Mouse (Mus musculus): ENCODE measurements around the gene Bcl2l10. TPM values are rescaled to one million over a fixed set of nuclear protein-coding genes. Genes with fewer than 3 reads are reported as not detected.

Bcl2l10 gene
- polyA plus RNA-seq (2012; rRNA removed), result 0.09 TPM in 1 of 2 replicates, not detected in the other

DNA sequence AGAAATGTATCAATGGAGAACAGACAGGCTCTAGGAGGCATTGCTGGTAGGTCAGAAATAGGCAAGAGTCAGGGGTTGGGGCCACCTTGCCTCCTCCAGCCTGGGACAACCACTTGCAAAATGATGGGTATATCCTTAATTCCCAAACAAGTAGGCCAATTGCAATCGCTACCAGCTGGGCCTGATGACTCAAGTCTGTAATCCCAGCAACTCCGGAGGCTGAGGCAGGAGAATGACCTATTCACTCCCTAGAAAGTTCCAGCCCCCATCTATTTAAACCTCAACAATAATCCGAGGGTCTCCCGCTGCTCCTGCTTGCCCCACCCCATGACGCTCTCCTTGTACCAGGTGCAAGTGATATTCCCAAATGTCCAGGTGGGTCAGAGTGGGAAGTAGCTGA lies at the start of gene Bcl2l10:
TSS of gene Bcl2l10 (plus strand) at position 301 of the 400 bp plus-strand sequence.
- Histone ChIP-seq H3K4me3 (replicated peaks; ENCODE audit: extremely low read depth, low read depth, low read length) (no peak within 1 kb of the TSS), H3K4me1 (ENCODE audit: control insufficient read depth, insufficient read depth, low read length) (no peaks in the 10 kb centered on the region)
- TF ChIP-seq CTCF (IDR thresholded peaks at IDR 0.05; ENCODE audit: insufficient read depth, low read length) (no peak), POLR2A (IDR thresholded peaks at IDR 0.05; ENCODE audit: borderline replicate concordance, extremely low read depth, low read depth, low read length) (no peak)
- DNase-seq, result no peak
- 91% methylated on average over 5 of the region's 5 CpGs for WGBS

- Histone ChIP-seq H3K4me1 (ENCODE audit: control insufficient read depth, insufficient read depth, low read length) (no peaks in the 10 kb centered on the region), H3K4me3 (replicated peaks; ENCODE audit: extremely low read depth, low read depth, low read length) (no peak overlapping the region)
- DNase-seq, result no peak
- WGBS, result 84% methylated on average over 2 of the region's 2 CpGs
- TF ChIP-seq POLR2A (IDR thresholded peaks at IDR 0.05; ENCODE audit: borderline replicate concordance, extremely low read depth, low read depth, low read length) (no peak), CTCF (IDR thresholded peaks at IDR 0.05; ENCODE audit: insufficient read depth, low read length) (peak; percentile 9; the same call in 1 of the 2 replicates)
Measured at GRCm38 (mm10) chr9:75299342-75299741, 48.2 kb upstream of the Bcl2l10 start.

DNA sequence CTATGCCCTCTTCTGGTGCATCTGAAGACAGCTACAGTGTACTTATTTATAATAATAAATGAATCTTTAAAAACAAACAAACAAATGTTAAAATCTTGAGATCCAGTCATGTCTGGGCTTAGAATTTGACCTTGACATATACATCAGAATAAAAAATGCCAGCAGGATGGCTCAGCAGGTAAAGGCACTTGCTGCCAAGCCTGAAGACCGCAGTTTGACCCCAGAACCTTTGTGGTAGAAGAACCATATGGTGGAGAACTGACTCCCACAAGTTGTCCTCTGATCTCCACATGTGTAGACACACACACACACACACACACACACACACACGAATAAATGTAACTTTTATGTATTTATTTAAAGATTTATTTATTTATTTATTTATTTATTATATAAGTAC lies 44.5 kb upstream of the Bcl2l10 start:
- no peak for DNase-seq
- no peaks in the 10 kb centered on the region for H3K4me1 ChIP-seq (ENCODE audit: control insufficient read depth, insufficient read depth, low read length)
- no peak overlapping the region for H3K4me3 ChIP-seq (replicated peaks; ENCODE audit: extremely low read depth, low read depth, low read length)
- TF ChIP-seq CTCF (IDR thresholded peaks at IDR 0.05; ENCODE audit: insufficient read depth, low read length), result no peak
- no peak for TF ChIP-seq POLR2A (IDR thresholded peaks at IDR 0.05; ENCODE audit: borderline replicate concordance, extremely low read depth, low read depth, low read length)
- 83% methylated on average over 2 of the region's 2 CpGs for WGBS

- TF ChIP-seq CTCF (IDR thresholded peaks at IDR 0.05; ENCODE audit: insufficient read depth, low read length) (no peak), POLR2A (IDR thresholded peaks at IDR 0.05; ENCODE audit: borderline replicate concordance, extremely low read depth, low read depth, low read length) (no peak)
Measured at GRCm38 (mm10) chr9:75303701-75304261, 43.8 kb upstream of the Bcl2l10 start.

DNA sequence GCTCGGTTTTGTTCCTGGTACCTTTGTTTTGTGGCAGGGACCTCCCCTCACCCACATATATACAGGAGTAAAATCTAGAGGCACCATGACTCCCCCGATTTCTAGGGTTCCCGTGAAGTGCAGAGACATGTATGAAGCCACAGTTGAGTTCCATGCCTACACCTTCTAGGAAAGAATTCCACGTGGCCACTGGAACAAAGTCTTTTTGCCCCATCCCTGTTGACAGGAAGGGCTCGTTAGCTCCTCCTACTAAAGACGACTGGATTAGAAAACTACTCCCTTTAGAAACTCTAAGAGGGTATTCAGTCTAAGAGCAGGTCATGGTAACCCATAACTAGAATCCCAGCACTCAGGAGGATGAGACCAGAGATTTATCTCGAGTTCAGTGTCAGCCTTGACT lies 43.3 kb upstream of the Bcl2l10 start:
- DNase-seq, result no peak
- no peak overlapping the region for H3K4me3 ChIP-seq (replicated peaks; ENCODE audit: extremely low read depth, low read depth, low read length)
- TF ChIP-seq POLR2A (IDR thresholded peaks at IDR 0.05; ENCODE audit: borderline replicate concordance, extremely low read depth, low read depth, low read length), result no peak
- no peak for TF ChIP-seq CTCF (IDR thresholded peaks at IDR 0.05; ENCODE audit: insufficient read depth, low read length)
- H3K4me1 ChIP-seq (ENCODE audit: control insufficient read depth, insufficient read depth, low read length), result no peaks in the 10 kb centered on the region
- WGBS, result 39% methylated on average over 7 of the region's 7 CpGs

More at GRCm38 (mm10) chr9:75303701-75304261, 43.8 kb upstream of the Bcl2l10 start:
- no peak for DNase-seq
- Histone ChIP-seq H3K4me1 (ENCODE audit: control insufficient read depth, insufficient read depth, low read length) (no peaks in the 10 kb centered on the region), H3K4me3 (replicated peaks; ENCODE audit: extremely low read depth, low read depth, low read length) (no peak overlapping the region)
- WGBS, result 34% methylated on average over 16 of the region's 16 CpGs

GRCm38 (mm10) chr9:75306126-75306898 lies 41.2 kb upstream of the Bcl2l10 start, which contains the start of gene Gnb5:
Gene Gnb5 (plus strand): TSS chr9:75306288.
- no peak for TF ChIP-seq CTCF (IDR thresholded peaks at IDR 0.05; ENCODE audit: insufficient read depth, low read length)
- no peak for TF ChIP-seq POLR2A (IDR thresholded peaks at IDR 0.05; ENCODE audit: borderline replicate concordance, extremely low read depth, low read depth, low read length)
- WGBS, result 85% methylated on average over 11 of the region's 11 CpGs
- DNase-seq, result no peak
- Histone ChIP-seq H3K4me3 (replicated peaks; ENCODE audit: extremely low read depth, low read depth, low read length) (no peak within 1 kb of the TSS), H3K4me1 (ENCODE audit: control insufficient read depth, insufficient read depth, low read length) (no peaks in the 10 kb centered on the region)

DNA sequence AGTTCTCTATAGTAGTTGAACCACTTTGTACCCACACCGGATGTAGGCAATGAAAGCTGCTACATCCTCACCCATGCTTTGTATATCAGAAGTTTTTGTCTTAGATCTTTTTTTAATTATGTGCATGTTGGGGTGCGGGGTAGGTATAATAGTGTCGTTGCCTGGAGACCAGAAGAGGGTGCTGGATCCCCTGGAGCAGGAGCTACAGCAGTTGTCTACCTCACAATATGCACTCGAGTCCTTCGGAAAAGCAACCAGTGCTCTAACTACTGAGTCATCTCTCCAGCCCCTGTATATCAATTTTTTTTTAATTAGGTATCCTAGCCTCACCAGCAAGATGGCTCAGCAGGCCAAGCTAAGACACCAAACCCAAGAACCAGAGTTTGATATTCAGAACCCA lies 40.5 kb upstream of the Bcl2l10 start:
- H3K4me1 ChIP-seq (ENCODE audit: control insufficient read depth, insufficient read depth, low read length), result no peaks in the 10 kb centered on the region
- TF ChIP-seq POLR2A (IDR thresholded peaks at IDR 0.05; ENCODE audit: borderline replicate concordance, extremely low read depth, low read depth, low read length), result no peak
- no peak for TF ChIP-seq CTCF (IDR thresholded peaks at IDR 0.05; ENCODE audit: insufficient read depth, low read length)
- H3K4me3 ChIP-seq (replicated peaks; ENCODE audit: extremely low read depth, low read depth, low read length), result no peak overlapping the region
- DNase-seq, result no peak
- WGBS, result 80% methylated on average over 5 of the region's 5 CpGs

- TF ChIP-seq POLR2A (IDR thresholded peaks at IDR 0.05; ENCODE audit: borderline replicate concordance, extremely low read depth, low read depth, low read length), result no peak
- no peak for TF ChIP-seq CTCF (IDR thresholded peaks at IDR 0.05; ENCODE audit: insufficient read depth, low read length)
- WGBS, result 54% methylated on average over 5 of the region's 5 CpGs
- Histone ChIP-seq H3K4me1 (ENCODE audit: control insufficient read depth, insufficient read depth, low read length) (no peaks in the 10 kb centered on the region), H3K4me3 (replicated peaks; ENCODE audit: extremely low read depth, low read depth, low read length) (no peak overlapping the region)
- no peak for DNase-seq
Measured at GRCm38 (mm10) chr9:75308621-75309020, 38.9 kb upstream of the Bcl2l10 start.

DNA sequence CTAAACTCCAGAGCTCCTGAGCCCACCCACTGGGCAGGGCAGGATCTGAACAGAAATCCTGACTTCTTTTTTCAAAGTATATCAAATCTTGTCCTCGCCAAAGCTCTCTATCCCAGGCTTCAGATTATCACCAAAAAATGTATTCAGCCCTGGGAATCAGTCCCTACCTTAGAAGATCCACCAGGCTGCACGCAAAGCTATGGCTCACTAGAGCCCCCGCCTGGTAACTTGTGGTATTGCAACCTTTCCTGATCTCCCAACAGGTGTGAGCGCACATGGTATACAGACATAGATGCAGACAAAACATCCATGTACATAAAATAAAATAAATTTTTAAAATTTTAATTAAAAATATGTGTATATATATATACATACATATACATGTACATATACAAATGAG lies 35.5 kb upstream of the Bcl2l10 start:
- Histone ChIP-seq H3K4me3 (replicated peaks; ENCODE audit: extremely low read depth, low read depth, low read length) (no peak overlapping the region), H3K4me1 (ENCODE audit: control insufficient read depth, insufficient read depth, low read length) (no peaks in the 10 kb centered on the region)
- TF ChIP-seq POLR2A (IDR thresholded peaks at IDR 0.05; ENCODE audit: borderline replicate concordance, extremely low read depth, low read depth, low read length) (no peak), CTCF (IDR thresholded peaks at IDR 0.05; ENCODE audit: insufficient read depth, low read length) (peak; percentile 88)
- 16% methylated on average over 4 of the region's 4 CpGs for WGBS
- peak; percentile 79 for DNase-seq

Measured in lung, adult 2 months (tissue).